10 mouse cellular contexts compared by ENCODE assay signal in the genomic region with DNA sequence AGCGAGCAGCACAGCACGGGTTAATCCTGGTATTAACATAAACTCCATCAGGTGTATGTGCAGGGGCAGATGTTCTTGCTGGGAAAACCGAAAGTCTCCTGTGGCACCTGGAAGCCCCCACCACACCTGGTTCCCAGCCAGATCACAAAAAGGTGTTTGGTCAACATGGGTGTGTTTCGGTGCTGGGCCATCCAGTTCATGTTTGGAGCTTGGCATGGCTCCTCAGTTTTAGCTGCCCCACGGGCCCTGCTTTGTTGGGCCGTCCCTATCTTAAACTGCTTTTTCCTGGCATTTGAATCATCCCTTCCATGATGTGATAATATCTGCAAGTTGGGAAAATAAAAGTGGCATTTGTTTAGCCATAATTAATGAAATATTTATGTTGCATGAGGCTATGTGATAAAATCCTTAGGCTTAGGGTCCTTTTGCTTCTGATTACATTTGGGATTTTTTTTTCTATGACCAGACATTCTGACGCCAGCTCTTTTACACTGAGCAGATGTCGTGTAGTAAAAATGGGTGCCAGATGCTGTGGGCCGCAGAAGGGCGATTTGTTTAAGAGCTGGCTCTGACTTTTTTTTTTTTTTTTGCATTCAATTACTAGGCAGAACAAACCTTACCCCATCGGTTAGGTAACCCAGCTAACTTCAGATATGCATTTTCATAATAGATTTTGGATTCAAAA. TPM values are rescaled to one million over a fixed set of nuclear protein-coding genes. Genes with fewer than 3 reads are reported as not detected.
DNase-seq lines count a peak whose midpoint lies in the region; ATAC-seq lines count a peak whose summit lies in the region.
"Had no signal": no experiment of that assay in that cellular context is flagged by ENCODE, and none has a peak within 500 bp of the region (broad histone marks: within the 10 kb centered on the region; RNA-seq: fewer than 3 reads in every experiment).

No protein-coding gene starts in this region.

- no peaks in the 10 kb centered on the region for H3K9me3 ChIP-seq in hindbrain, embryonic 14.5 days (ENCODE audit: control insufficient read depth, low read length)
- H3K9me3 ChIP-seq: liver, embryonic 15.5 days had no signal

- H3K27ac ChIP-seq in hindbrain, embryonic 14.5 days, result peak overlapping the region; percentile 84
- H3K27ac ChIP-seq: liver, embryonic 15.5 days had no signal

- H3K4me3 ChIP-seq in hindbrain, embryonic 14.5 days (replicated peaks; ENCODE audit: low read length), result no peak overlapping the region
- H3K4me3 ChIP-seq: liver, embryonic 15.5 days had no signal

- H3K27me3 ChIP-seq in hindbrain, embryonic 14.5 days (ENCODE audit: control insufficient read depth, insufficient read depth, low read length), result no peaks in the 10 kb centered on the region
- H3K27me3 ChIP-seq: liver, embryonic 15.5 days had no signal

- no peak overlapping the region for H3K9ac ChIP-seq in hindbrain, embryonic 14.5 days
- H3K9ac ChIP-seq: liver, embryonic 15.5 days had no signal

- peaks cover 24% of the 10 kb centered on the region for H3K4me1 ChIP-seq in hindbrain, embryonic 14.5 days (replicated peaks; ENCODE audit: control insufficient read depth, insufficient read depth, low read length)
- H3K4me1 ChIP-seq: liver, embryonic 15.5 days had no signal

- H3K36me3 ChIP-seq in hindbrain, embryonic 14.5 days (replicated peaks; ENCODE audit: control insufficient read depth, insufficient read depth), result no peaks in the 10 kb centered on the region
- H3K36me3 ChIP-seq: liver, embryonic 15.5 days had no signal

- ATAC-seq in hindbrain, embryonic 14.5 days (ENCODE audit: low FRiP score), result 0 out of 2 replicates have a peak, but pooled peaks have one; percentile 19
- ATAC-seq in megakaryocyte-erythroid progenitor cell, adult 5-6 weeks (replicated peaks; ENCODE audit: low FRiP score, low TSS enrichment, poor library complexity, severe bottlenecking), result no peak
- ATAC-seq: activated CD4-positive, CD25-positive, alpha-beta regulatory T cell, adult 4 months had no signal

- H3K4me2 ChIP-seq in hindbrain, embryonic 14.5 days (replicated peaks), result no peak overlapping the region
- H3K4me2 ChIP-seq: liver, embryonic 15.5 days had no signal

- DNase-seq in embryo, embryonic 10 days (ENCODE audit: low spot score), result peak; percentile 47
- DNase-seq in embryo, embryonic 9.5 days (ENCODE audit: extremely low spot score), result no peak
- peak; percentile 63 for DNase-seq in embryo, embryonic 10.5 days (ENCODE audit: low spot score)
- DNase-seq in hindbrain, embryonic 14.5 days (ENCODE audit: low spot score), result peak; percentile 60
- DNase-seq in lung, postnatal 36 days, result peak; percentile 53
- DNase-seq in gastrocnemius, postnatal 25 days, result no peak
- no peak for DNase-seq in spleen, adult 18-20 months

- 29% methylated on average over 11 of the region's 11 CpGs for WGBS in hindbrain, embryonic 14.5 days

RNA-seq across cellular contexts. Expression of a gene that starts 36.9 kb away (rescaled TPM):
- polyA plus RNA-seq in hindbrain, embryonic 14.5 days (2014; fragmentation: Nextera tagmentation; extraction: Ambion mirVana), result 28.1 and 28.8 TPM in 2 replicates
- total RNA-seq in gastrocnemius, postnatal 25 days (2021), result 10 to 100 TPM; 19.0 to 22.7 TPM
- total RNA-seq in megakaryocyte-erythroid progenitor cell, adult 5-6 weeks (2014; fragmentation: Nextera tagmentation), result not detected in 2 replicates
- not detected in 2 replicates for total RNA-seq in megakaryocyte-erythroid progenitor cell, adult 5-6 weeks (2017)
- polyA plus RNA-seq: activated CD4-positive, CD25-positive, alpha-beta regulatory T cell, adult 4 months had no signal

Comparison
In these comparisons a context has a peak if more than half of its experiments do, and no peak if none do; other contexts are left out.
1. DNase-seq: peak in embryo, embryonic 10 days (single experiment), embryo, embryonic 10.5 days (single experiment), hindbrain, embryonic 14.5 days (single experiment) and lung, postnatal 36 days (single experiment); none in embryo, embryonic 9.5 days (single experiment), gastrocnemius, postnatal 25 days (single experiment) and spleen, adult 18-20 months (0 of 2).
2. RNA of a gene that starts 36.9 kb away (total RNA-seq): 19.0 to 22.7 TPM in gastrocnemius, postnatal 25 days; not detected in megakaryocyte-erythroid progenitor cell, adult 5-6 weeks; every median in the first group is over 10 times any median in the second.